ENCODE assay signal across 21 mouse cellular contexts in genomic region chr19:56920232-56920631, GRCm38 (mm10). TPM values are rescaled to one million over a fixed set of nuclear protein-coding genes. Genes with fewer than 3 reads are reported as not detected.
A peak's percentile ranks its signal among the peaks of the same experiment; 100 is the strongest.
DNase-seq lines count a peak whose midpoint lies in the region; ATAC-seq and TF ChIP-seq lines count a peak whose summit lies in the region.
"Had no signal": no experiment of that assay in that cellular context is flagged by ENCODE, and none has a peak within 500 bp of the region (broad histone marks: within the 10 kb centered on the region; RNA-seq: fewer than 3 reads in every experiment).

No protein-coding gene starts in this region.

- H3K9me3 ChIP-seq in embryonic facial prominence, embryonic 15.5 days (replicated peaks) = no peaks in the 10 kb centered on the region
- no peaks in the 10 kb centered on the region for H3K9me3 ChIP-seq in embryonic facial prominence, embryonic 10.5 days
- no peaks in the 10 kb centered on the region for H3K9me3 ChIP-seq in hindbrain, postnatal 0 days (ENCODE audit: low read length)
- H3K9me3 ChIP-seq in hindbrain, embryonic 10.5 days = no peaks in the 10 kb centered on the region
- no peaks in the 10 kb centered on the region for H3K9me3 ChIP-seq in stomach, embryonic 15.5 days
- H3K9me3 ChIP-seq: embryonic facial prominence, embryonic 12.5 days; forebrain, embryonic 10.5 days; forebrain, embryonic 15.5 days; intestine, embryonic 15.5 days; limb, embryonic 15.5 days; liver, embryonic 13.5 days; neural tube, embryonic 12.5 days had no signal

- no peaks in the 10 kb centered on the region for H3K36me3 ChIP-seq in embryonic facial prominence, embryonic 15.5 days
- no peaks in the 10 kb centered on the region for H3K36me3 ChIP-seq in embryonic facial prominence, embryonic 10.5 days (replicated peaks)
- H3K36me3 ChIP-seq in hindbrain, postnatal 0 days (ENCODE audit: insufficient read depth, low read length) = no peaks in the 10 kb centered on the region
- H3K36me3 ChIP-seq in hindbrain, embryonic 10.5 days = no peaks in the 10 kb centered on the region
- 0 out of 2 replicates have a peak, but pooled peaks cover 7% of the 10 kb centered on the region for H3K36me3 ChIP-seq in stomach, embryonic 15.5 days
- H3K36me3 ChIP-seq: embryonic facial prominence, embryonic 12.5 days; forebrain, embryonic 10.5 days; forebrain, embryonic 15.5 days; intestine, embryonic 15.5 days; limb, embryonic 15.5 days; liver, embryonic 13.5 days; neural tube, embryonic 12.5 days had no signal

- H3K4me1 ChIP-seq in embryonic facial prominence, embryonic 15.5 days = peaks cover 5% of the 10 kb centered on the region; the same call in 1 of the 2 replicates
- H3K4me1 ChIP-seq in embryonic facial prominence, embryonic 10.5 days = peaks cover 12% of the 10 kb centered on the region; the same call in 1 of the 2 replicates
- H3K4me1 ChIP-seq in hindbrain, postnatal 0 days (ENCODE audit: insufficient read depth, low read length) = no peaks in the 10 kb centered on the region
- H3K4me1 ChIP-seq in hindbrain, embryonic 10.5 days (replicated peaks) = peaks cover 5% of the 10 kb centered on the region; the same call in 1 of the 2 replicates
- H3K4me1 ChIP-seq in stomach, embryonic 15.5 days = no peaks in the 10 kb centered on the region
- H3K4me1 ChIP-seq: embryonic facial prominence, embryonic 12.5 days; forebrain, embryonic 15.5 days; intestine, embryonic 15.5 days; liver, embryonic 13.5 days; neural tube, embryonic 12.5 days had no signal

- no peak for ATAC-seq in embryonic facial prominence, embryonic 15.5 days (ENCODE audit: insufficient number of reproducible peaks, low FRiP score, low TSS enrichment, low read depth)
- no peak for ATAC-seq in hindbrain, postnatal 0 days
- no peak for ATAC-seq in stomach, embryonic 15.5 days (ENCODE audit: insufficient read depth, low FRiP score, low read depth)

- DNase-seq in embryonic facial prominence, embryonic 10.5 days (ENCODE audit: low spot score) = no peak
- DNase-seq in hindbrain, postnatal 0 days (ENCODE audit: low spot score) = no peak
- no peak for DNase-seq in hindbrain, embryonic 10.5 days (ENCODE audit: low spot score)
- DNase-seq in layer of hippocampus, adult 2 months (ENCODE audit: low spot score in 2 of 2) = no peak
- DNase-seq in layer of hippocampus, postnatal 10 days (ENCODE audit: low spot score in 2 of 2) = no peak
- DNase-seq in spleen, postnatal 10 days (ENCODE audit: low spot score in 2 of 2) = no peak

- no peaks in the 10 kb centered on the region for H3K27me3 ChIP-seq in embryonic facial prominence, embryonic 15.5 days
- no peaks in the 10 kb centered on the region for H3K27me3 ChIP-seq in embryonic facial prominence, embryonic 10.5 days (replicated peaks; ENCODE audit: low read depth, poor library complexity, severe bottlenecking)
- no peaks in the 10 kb centered on the region for H3K27me3 ChIP-seq in hindbrain, postnatal 0 days (ENCODE audit: insufficient read depth, low read length)
- H3K27me3 ChIP-seq in hindbrain, embryonic 10.5 days (ENCODE audit: insufficient read depth, poor library complexity, severe bottlenecking) = no peaks in the 10 kb centered on the region
- no peaks in the 10 kb centered on the region for H3K27me3 ChIP-seq in stomach, embryonic 15.5 days (replicated peaks)
- H3K27me3 ChIP-seq: CH12.LX; embryonic facial prominence, embryonic 12.5 days; forebrain, embryonic 15.5 days; intestine, embryonic 15.5 days; limb, embryonic 15.5 days; liver, embryonic 13.5 days; neural tube, embryonic 12.5 days had no signal

- H3K4me3 ChIP-seq in embryonic facial prominence, embryonic 15.5 days (replicated peaks) = no peak overlapping the region
- H3K4me3 ChIP-seq in embryonic facial prominence, embryonic 10.5 days = no peak overlapping the region
- H3K4me3 ChIP-seq in hindbrain, postnatal 0 days (ENCODE audit: low read length) = no peak overlapping the region
- H3K4me3 ChIP-seq in hindbrain, embryonic 10.5 days = no peak overlapping the region
- H3K4me3 ChIP-seq in layer of hippocampus, adult 2 months = no peak overlapping the region
- no peak overlapping the region for H3K4me3 ChIP-seq in stomach, embryonic 15.5 days (replicated peaks)
- H3K4me3 ChIP-seq: embryonic facial prominence, embryonic 12.5 days; forebrain, embryonic 10.5 days; forebrain, embryonic 15.5 days; intestine, embryonic 15.5 days; limb, embryonic 15.5 days; liver, embryonic 13.5 days; neural tube, embryonic 12.5 days had no signal

- 86% methylated on average over 13 of the region's 13 CpGs for WGBS in embryonic facial prominence, embryonic 15.5 days
- 91% methylated on average over 13 of the region's 13 CpGs for WGBS in embryonic facial prominence, embryonic 10.5 days
- WGBS in hindbrain, postnatal 0 days = 88% methylated on average over 13 of the region's 13 CpGs
- WGBS in hindbrain, embryonic 10.5 days = 92% methylated on average over 13 of the region's 13 CpGs
- 85% methylated on average over 13 of the region's 13 CpGs for WGBS in stomach, embryonic 15.5 days

- H3K9ac ChIP-seq in embryonic facial prominence, embryonic 15.5 days = no peak overlapping the region
- 0 out of 2 replicates have a peak overlapping the region, but pooled peaks have one; percentile 9 for H3K9ac ChIP-seq in hindbrain, postnatal 0 days (replicated peaks; ENCODE audit: low read length)
- no peak overlapping the region for H3K9ac ChIP-seq in stomach, embryonic 15.5 days
- H3K9ac ChIP-seq: embryonic facial prominence, embryonic 12.5 days; forebrain, embryonic 15.5 days; intestine, embryonic 15.5 days; limb, embryonic 15.5 days; liver, embryonic 13.5 days; neural tube, embryonic 12.5 days had no signal

- H3K27ac ChIP-seq in embryonic facial prominence, embryonic 15.5 days (replicated peaks) = 0 out of 2 replicates have a peak overlapping the region, but pooled peaks have one; percentile 29
- no peak overlapping the region for H3K27ac ChIP-seq in embryonic facial prominence, embryonic 10.5 days (replicated peaks)
- no peak overlapping the region for H3K27ac ChIP-seq in hindbrain, postnatal 0 days
- no peak overlapping the region for H3K27ac ChIP-seq in hindbrain, embryonic 10.5 days
- H3K27ac ChIP-seq in layer of hippocampus, adult 2 months = peak overlapping the region; percentile 32; the same call in 1 of the 2 replicates
- H3K27ac ChIP-seq in stomach, embryonic 15.5 days = peak overlapping the region; percentile 23; the same call in 1 of the 2 replicates
- H3K27ac ChIP-seq: embryonic facial prominence, embryonic 12.5 days; forebrain, embryonic 10.5 days; forebrain, embryonic 15.5 days; intestine, embryonic 15.5 days; limb, embryonic 15.5 days; liver, embryonic 13.5 days; neural tube, embryonic 12.5 days had no signal

- TF ChIP-seq CTCF in hindbrain, postnatal 0 days (IDR thresholded peaks at IDR 0.05; ENCODE audit: low read depth) = no peak
- TF ChIP-seq CTCF in layer of hippocampus, adult 2 months (conservative IDR thresholded peaks at IDR 0.05) = no peak

- no peak overlapping the region for H3K4me2 ChIP-seq in embryonic facial prominence, embryonic 15.5 days (replicated peaks)
- H3K4me2 ChIP-seq in hindbrain, postnatal 0 days (ENCODE audit: low read depth, low read length) = no peak overlapping the region
- no peak overlapping the region for H3K4me2 ChIP-seq in stomach, embryonic 15.5 days
- H3K4me2 ChIP-seq: embryonic facial prominence, embryonic 12.5 days; forebrain, embryonic 15.5 days; heart, embryonic 11.5 days; intestine, embryonic 15.5 days; limb, embryonic 15.5 days; liver, embryonic 13.5 days; neural tube, embryonic 12.5 days had no signal

RNA-seq across cellular contexts. Expression of gene Vwa2, which starts 46.2 kb away (rescaled TPM):
- 9.9 TPM in 2 replicates for polyA plus RNA-seq in embryonic facial prominence, embryonic 15.5 days (2015; fragmentation: Nextera tagmentation; extraction: Ambion mirVana)
- 5.7 and 6.4 TPM in 2 replicates for polyA plus RNA-seq in embryonic facial prominence, embryonic 10.5 days (2016; fragmentation: Nextera tagmentation; extraction: Ambion mirVana)
- 0.79 and 1.6 TPM in 2 replicates for total RNA-seq in hindbrain, postnatal 0 days (2014; rRNA removed)
- 0.47 and 0.64 TPM in 2 replicates for polyA plus RNA-seq in hindbrain, postnatal 0 days (2015; fragmentation: Nextera tagmentation; extraction: Ambion mirVana)
- 0.65 and 2.5 TPM in 2 replicates for polyA plus RNA-seq in hindbrain, embryonic 10.5 days (2016; fragmentation: Nextera tagmentation; extraction: Ambion mirVana)
- not detected for total RNA-seq in layer of hippocampus, adult 2 months (2021)
- total RNA-seq in layer of hippocampus, postnatal 10 days (2021) = under 1 TPM; 0.27 to 0.31 TPM
- polyA plus RNA-seq in stomach, embryonic 15.5 days (2015; fragmentation: Nextera tagmentation; extraction: Ambion mirVana) = 2.4 and 2.6 TPM in 2 replicates
- total RNA-seq: adrenal gland, postnatal 10 days; CH12.LX; gastrocnemius, adult 8-10 months; heart, postnatal 4 days; left cerebral cortex, postnatal 36 days had no signal
- polyA plus RNA-seq: liver, embryonic 13.5 days had no signal

Comparison
In these comparisons a context has a peak if more than half of its experiments do, and no peak if none do; other contexts are left out.
1. H3K27ac ChIP-seq: peak in embryonic facial prominence, embryonic 15.5 days (single experiment), layer of hippocampus, adult 2 months (single experiment) and stomach, embryonic 15.5 days (single experiment); none in embryonic facial prominence, embryonic 10.5 days (single experiment), hindbrain, postnatal 0 days (single experiment) and hindbrain, embryonic 10.5 days (single experiment).